ENCODE assay signal across 13 mouse cellular contexts in genomic region chr14:22627105-22627829, GRCm38 (mm10).
DNase-seq lines count a peak whose midpoint lies in the region; ATAC-seq and TF ChIP-seq lines count a peak whose summit lies in the region.
"Had no signal": no experiment of that assay in that cellular context is flagged by ENCODE, and none has a peak within 500 bp of the region (broad histone marks: within the 10 kb centered on the region; RNA-seq: fewer than 3 reads in every experiment).

No protein-coding gene starts in this region.

- peak; percentile 14; the same call in 1 of the 2 replicates for TF ChIP-seq CTCF in gastrocnemius, adult 2 months (IDR thresholded peaks at IDR 0.05)

- no peak overlapping the region for H3K4me3 ChIP-seq in gastrocnemius, adult 2 months
- no peak overlapping the region for H3K4me3 ChIP-seq in kidney, embryonic 15.5 days (replicated peaks)
- H3K4me3 ChIP-seq: forebrain, embryonic 10.5 days; hindbrain, embryonic 10.5 days; layer of hippocampus, adult 2 months had no signal

- WGBS in kidney, embryonic 15.5 days, result 26% methylated on average over 8 of the region's 8 CpGs

- H3K4me1 ChIP-seq in kidney, embryonic 15.5 days, result peaks cover 10% of the 10 kb centered on the region
- H3K4me1 ChIP-seq: forebrain, embryonic 10.5 days; hindbrain, embryonic 10.5 days had no signal

- H3K27ac ChIP-seq in gastrocnemius, adult 2 months, result peak overlapping the region; percentile 86
- H3K27ac ChIP-seq in kidney, embryonic 15.5 days, result peak overlapping the region; percentile 68
- H3K27ac ChIP-seq: forebrain, embryonic 10.5 days; hindbrain, embryonic 10.5 days; layer of hippocampus, adult 2 months had no signal

- H3K4me2 ChIP-seq in kidney, embryonic 15.5 days, result no peak overlapping the region

- ATAC-seq in kidney, embryonic 15.5 days (replicated peaks; ENCODE audit: low FRiP score), result peak; percentile 78
- ATAC-seq: activated CD4-positive, CD25-positive, alpha-beta regulatory T cell, adult 4 months had no signal

- DNase-seq in urinary bladder, postnatal 14 days (ENCODE audit: low spot score), result peak; percentile 45
- no peak for DNase-seq in urinary bladder, postnatal 10 days (ENCODE audit: low spot score)
- peak; percentile 77 for DNase-seq in gastrocnemius, adult 2 months
- no peak for DNase-seq in frontal cortex, postnatal 25 days (ENCODE audit: low spot score in 2 of 2)
- no peak for DNase-seq in cerebellum, adult 8-10 months
- no peak for DNase-seq in cerebellum, postnatal 10 days
- DNase-seq: left cerebral cortex, postnatal 4 days; thymus, postnatal 14 days had no signal

- H3K36me3 ChIP-seq in kidney, embryonic 15.5 days, result no peaks in the 10 kb centered on the region
- H3K36me3 ChIP-seq: forebrain, embryonic 10.5 days; hindbrain, embryonic 10.5 days had no signal

- H3K9me3 ChIP-seq in kidney, embryonic 15.5 days (replicated peaks), result no peaks in the 10 kb centered on the region
- H3K9me3 ChIP-seq: forebrain, embryonic 10.5 days; hindbrain, embryonic 10.5 days had no signal

- no peaks in the 10 kb centered on the region for H3K27me3 ChIP-seq in kidney, embryonic 15.5 days

- H3K9ac ChIP-seq in kidney, embryonic 15.5 days, result no peak overlapping the region

- intact Hi-C loops in gastrocnemius, adult 2 months (cut with DNase I), result loop anchor here (1.0 kb wide), 1 partner anchor 23 kb away; no protein-coding TSS in a partner anchor

Comparison
In these comparisons a context has a peak if more than half of its experiments do, and no peak if none do; other contexts are left out.
1. DNase-seq: peak in urinary bladder, postnatal 14 days (single experiment) and gastrocnemius, adult 2 months (single experiment); none in urinary bladder, postnatal 10 days (single experiment), frontal cortex, postnatal 25 days (0 of 2), cerebellum, adult 8-10 months (single experiment) and cerebellum, postnatal 10 days (0 of 2).